In the genomic region with DNA sequence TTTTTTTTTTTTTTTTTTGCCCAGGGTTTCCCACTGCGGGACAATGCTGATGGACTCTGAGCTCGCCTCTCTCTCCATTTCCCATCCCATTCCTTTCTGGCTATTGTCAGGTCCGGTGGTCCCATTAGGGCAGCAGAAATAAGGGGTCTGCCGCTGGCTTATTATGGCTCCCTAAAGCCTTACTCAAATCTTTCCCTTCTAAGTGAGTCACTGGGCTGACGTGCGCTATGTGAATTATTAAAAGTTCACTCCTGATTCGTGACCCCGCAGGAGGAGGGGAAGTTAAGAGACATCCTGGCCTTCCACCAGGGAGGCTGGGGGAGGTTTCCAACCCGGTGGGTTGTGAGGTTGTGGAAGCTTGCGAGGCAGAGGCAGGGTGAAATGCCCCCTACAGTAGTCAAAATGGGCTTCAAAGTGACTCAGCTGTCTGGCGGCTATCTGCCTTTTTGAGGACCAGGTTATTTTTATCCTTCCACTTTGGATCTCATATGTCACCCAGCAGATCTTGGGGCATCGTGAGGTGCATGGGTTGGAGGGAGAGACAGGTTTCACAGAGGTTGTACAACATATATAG, we compare ENCODE assay signal across 8 mouse cellular contexts. TPM values are rescaled to one million over a fixed set of nuclear protein-coding genes. Genes with fewer than 3 reads are reported as not detected.
A peak's percentile ranks its signal among the peaks of the same experiment; 100 is the strongest.
DNase-seq lines count a peak whose midpoint lies in the region; ATAC-seq and TF ChIP-seq lines count a peak whose summit lies in the region.

No protein-coding gene starts in this region.

- H3K9ac ChIP-seq in embryonic facial prominence, embryonic 11.5 days (replicated peaks; ENCODE audit: low read length): peak overlapping the region; percentile 87
- peak overlapping the region; percentile 93 for H3K9ac ChIP-seq in heart, embryonic 11.5 days (ENCODE audit: low read depth, low read length)
- H3K9ac ChIP-seq in limb, embryonic 14.5 days (ENCODE audit: low read depth, low read length, severe bottlenecking): peak overlapping the region; percentile 88
- H3K9ac ChIP-seq in stomach, embryonic 15.5 days: no peak overlapping the region

- no peaks in the 10 kb centered on the region for H3K27me3 ChIP-seq in embryonic facial prominence, embryonic 11.5 days (ENCODE audit: control insufficient read depth, insufficient read depth, low read length)
- no peaks in the 10 kb centered on the region for H3K27me3 ChIP-seq in heart, embryonic 11.5 days (ENCODE audit: control insufficient read depth, insufficient read depth, low read length)
- H3K27me3 ChIP-seq in limb, embryonic 14.5 days (ENCODE audit: control insufficient read depth, insufficient read depth, low read length): no peaks in the 10 kb centered on the region
- no peaks in the 10 kb centered on the region for H3K27me3 ChIP-seq in stomach, embryonic 15.5 days (replicated peaks)

- H3K36me3 ChIP-seq in embryonic facial prominence, embryonic 11.5 days (replicated peaks; ENCODE audit: control insufficient read depth, insufficient read depth, low read depth, low read length): no peaks in the 10 kb centered on the region
- no peaks in the 10 kb centered on the region for H3K36me3 ChIP-seq in heart, embryonic 11.5 days (ENCODE audit: control insufficient read depth, insufficient read depth, low read length)
- no peaks in the 10 kb centered on the region for H3K36me3 ChIP-seq in limb, embryonic 14.5 days (ENCODE audit: control insufficient read depth, insufficient read depth, low read length)
- H3K36me3 ChIP-seq in stomach, embryonic 15.5 days: no peaks in the 10 kb centered on the region

- H3K4me1 ChIP-seq in embryonic facial prominence, embryonic 11.5 days (ENCODE audit: control insufficient read depth, insufficient read depth, low read length): peaks cover 4% of the 10 kb centered on the region; the same call in 1 of the 2 replicates
- H3K4me1 ChIP-seq in heart, embryonic 11.5 days (ENCODE audit: control insufficient read depth, insufficient read depth, low read length): peaks cover 31% of the 10 kb centered on the region
- peaks cover 11% of the 10 kb centered on the region for H3K4me1 ChIP-seq in limb, embryonic 14.5 days (ENCODE audit: control insufficient read depth, insufficient read depth, low read length)
- peaks cover 3% of the 10 kb centered on the region; the same call in 1 of the 2 replicates for H3K4me1 ChIP-seq in stomach, embryonic 15.5 days

- DNase-seq in left cerebral cortex, adult 2 months (ENCODE audit: extremely low spot score in 1 of 2, low spot score in 2 of 2): peak in 1 of 2 experiments; percentile 18
- DNase-seq in left cerebral cortex, adult 18-20 months (ENCODE audit: low spot score in 2 of 2): no peak
- DNase-seq in embryonic facial prominence, embryonic 11.5 days (ENCODE audit: low spot score): peak; percentile 23
- DNase-seq in limb, embryonic 14.5 days (ENCODE audit: low spot score): no peak
- DNase-seq in frontal cortex, postnatal 14 days (ENCODE audit: low spot score in 2 of 2): no peak
- DNase-seq in spleen, postnatal 4 days (ENCODE audit: low spot score in 2 of 2): no peak

- ATAC-seq in embryonic facial prominence, embryonic 11.5 days (replicated peaks; ENCODE audit: insufficient number of reproducible peaks, low FRiP score, low TSS enrichment, low read depth): no peak
- ATAC-seq in heart, embryonic 11.5 days (replicated peaks; ENCODE audit: insufficient number of reproducible peaks, low FRiP score, low TSS enrichment): no peak
- ATAC-seq in limb, embryonic 14.5 days (ENCODE audit: low FRiP score, low read depth): no peak; the same call in 1 of the 2 replicates
- no peak for ATAC-seq in stomach, embryonic 15.5 days (ENCODE audit: insufficient read depth, low FRiP score, low read depth)

- WGBS in embryonic facial prominence, embryonic 11.5 days: 6% methylated on average over 12 of the region's 12 CpGs
- WGBS in heart, embryonic 11.5 days (ENCODE audit: insufficient replicate concordance): 3% methylated on average over 12 of the region's 12 CpGs
- 6% methylated on average over 12 of the region's 12 CpGs for WGBS in limb, embryonic 14.5 days
- whole genome bisulfite sequencing in stomach, embryonic 15.5 days: 4% methylated on average over 12 of the region's 12 CpGs

- peak overlapping the region; percentile 64; the same call in 1 of the 2 replicates for H3K27ac ChIP-seq in left cerebral cortex, adult 2 months
- H3K27ac ChIP-seq in embryonic facial prominence, embryonic 11.5 days (replicated peaks; ENCODE audit: low read depth, low read length): no peak overlapping the region
- H3K27ac ChIP-seq in heart, embryonic 11.5 days (ENCODE audit: low read depth, low read length): peak overlapping the region; percentile 94
- H3K27ac ChIP-seq in limb, embryonic 14.5 days (replicated peaks; ENCODE audit: low read depth, low read length): peak overlapping the region; percentile 87; the same call in 1 of the 2 replicates
- H3K27ac ChIP-seq in stomach, embryonic 15.5 days: no peak overlapping the region

- TF ChIP-seq CTCF in left cerebral cortex, adult 2 months (IDR thresholded peaks at IDR 0.05): no peak

- H3K4me2 ChIP-seq in embryonic facial prominence, embryonic 11.5 days (ENCODE audit: low read depth, low read length): peak overlapping the region; percentile 62
- H3K4me2 ChIP-seq in heart, embryonic 11.5 days: peak overlapping the region; percentile 69
- H3K4me2 ChIP-seq in limb, embryonic 14.5 days (replicated peaks; ENCODE audit: low read depth, low read length, severe bottlenecking): peak overlapping the region; percentile 88
- H3K4me2 ChIP-seq in stomach, embryonic 15.5 days: peak overlapping the region; percentile 89

- TF ChIP-seq POLR2A in limb, embryonic 14.5 days (IDR thresholded peaks at IDR 0.05; ENCODE audit: borderline replicate concordance, extremely low read depth, insufficient read depth, insufficient read length): no peak

- intact Hi-C loops in left cerebral cortex, adult 2 months (cut with DNase I): no loop called here

- H3K9me3 ChIP-seq in embryonic facial prominence, embryonic 11.5 days (replicated peaks; ENCODE audit: control insufficient read depth, low read length): no peaks in the 10 kb centered on the region
- no peaks in the 10 kb centered on the region for H3K9me3 ChIP-seq in heart, embryonic 11.5 days (replicated peaks; ENCODE audit: control insufficient read depth, low read length)
- no peaks in the 10 kb centered on the region for H3K9me3 ChIP-seq in limb, embryonic 14.5 days (ENCODE audit: control insufficient read depth, low read length)
- no peaks in the 10 kb centered on the region for H3K9me3 ChIP-seq in stomach, embryonic 15.5 days

- H3K4me3 ChIP-seq in left cerebral cortex, adult 2 months: peak overlapping the region; percentile 77
- peak overlapping the region; percentile 78 for H3K4me3 ChIP-seq in embryonic facial prominence, embryonic 11.5 days (ENCODE audit: low read depth, low read length)
- H3K4me3 ChIP-seq in heart, embryonic 11.5 days (ENCODE audit: low read depth, low read length): peak overlapping the region; percentile 58
- H3K4me3 ChIP-seq in limb, embryonic 14.5 days (replicated peaks; ENCODE audit: low read length): peak overlapping the region; percentile 76
- H3K4me3 ChIP-seq in stomach, embryonic 15.5 days (replicated peaks): peak overlapping the region; percentile 80

RNA-seq across cellular contexts. Expression of gene Usp13, which starts 1.1 kb away (rescaled TPM):
- total RNA-seq in left cerebral cortex, adult 2 months (2021): 10 to 100 TPM; 28.3 to 30.7 TPM
- total RNA-seq in left cerebral cortex, adult 18-20 months (2021): 10 to 100 TPM; 30.0 to 31.9 TPM
- 4.6 TPM in 2 replicates for polyA plus RNA-seq in embryonic facial prominence, embryonic 11.5 days (2014; fragmentation: Nextera tagmentation; extraction: Ambion mirVana)
- 43.3 and 60.4 TPM in 2 replicates for polyA plus RNA-seq in heart, embryonic 11.5 days (2014; fragmentation: Nextera tagmentation; extraction: Ambion mirVana)
- polyA plus RNA-seq in limb, embryonic 14.5 days (2012; rRNA removed): 3.8 and 4.9 TPM in 2 replicates
- 4.8 and 5.5 TPM in 2 replicates for polyA plus RNA-seq in limb, embryonic 14.5 days (2014; fragmentation: Nextera tagmentation; extraction: Ambion mirVana)
- polyA plus RNA-seq in stomach, embryonic 15.5 days (2015; fragmentation: Nextera tagmentation; extraction: Ambion mirVana): 3.3 and 4.1 TPM in 2 replicates

Comparison
In these comparisons a context has a peak if more than half of its experiments do, and no peak if none do; other contexts are left out.
1. H3K27ac ChIP-seq: peak in left cerebral cortex, adult 2 months (single experiment), heart, embryonic 11.5 days (single experiment) and limb, embryonic 14.5 days (single experiment); none in embryonic facial prominence, embryonic 11.5 days (single experiment) and stomach, embryonic 15.5 days (single experiment).
2. Peak in every context shown above with its lines, with median percentiles within 50 percentile points of each other: H3K4me3 ChIP-seq and H3K4me2 ChIP-seq.